Mouse (Mus musculus): ENCODE data around the gene Ralgapb.

DNA sequence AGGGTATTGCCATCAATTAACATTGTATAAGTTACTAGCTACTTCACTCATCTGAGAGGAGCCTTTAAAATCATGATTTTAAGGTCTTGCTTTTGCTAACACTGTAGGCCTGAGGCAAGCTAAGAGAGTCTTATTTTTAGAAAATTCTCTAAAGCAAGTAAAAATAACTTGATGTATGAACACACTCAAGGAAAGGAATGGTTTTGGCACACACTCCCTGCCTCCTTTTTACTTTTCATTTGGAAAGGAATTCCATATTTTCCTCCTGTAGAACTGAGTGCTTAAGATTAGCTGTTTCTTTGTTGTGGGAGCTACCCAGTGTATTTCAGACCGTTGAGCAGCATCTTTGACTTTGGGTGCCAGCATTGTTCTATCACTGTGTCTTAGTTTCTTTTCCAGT lies 64.5 kb downstream of the Ralgapb start:
- TF ChIP-seq CTCF (IDR thresholded peaks at IDR 0.05; ENCODE audit: borderline replicate concordance, control insufficient read depth, extremely low read depth, insufficient read depth, low read length, poor library complexity) (no peak), POLR2A (IDR thresholded peaks at IDR 0.05; ENCODE audit: control insufficient read depth, extremely low read depth, insufficient read depth, low read length, poor library complexity) (no peak)
